Mouse (Mus musculus): ENCODE data around the gene Rab25.

GRCm38 (mm10) chr3:88515095-88515386 is 33.1 kb downstream of the Rab25 start:
- no peak for TF ChIP-seq CTCF (IDR thresholded peaks at IDR 0.05; ENCODE audit: low read depth, low read length)
- no peak for TF ChIP-seq POLR2A (IDR thresholded peaks at IDR 0.05; ENCODE audit: insufficient read depth, low read length)
- no peak for TF ChIP-seq EP300 (IDR thresholded peaks at IDR 0.05; ENCODE audit: insufficient read depth, low read depth, low read length)

Measured in ES-Bruce4 (cell line).